Mouse (Mus musculus) adipocyte (in vitro differentiated cells): ENCODE results near the gene Adam1a.
A peak's percentile ranks its signal among the peaks of the same experiment; 100 is the strongest.

Experiments
- DNase-seq: peaks from one replicate; pipeline ENCODE4 v3.0.0-alpha.2; 2016; ENCODE audit warnings: low spot score

The Adam1a gene

GRCm38 (mm10) chr5:121493305-121493704, 52.0 kb downstream of the Adam1a start:
- DNase-seq = no peak

- DNase-seq = no peak
Measured at GRCm38 (mm10) chr5:121484801-121485200, 60.5 kb downstream of the Adam1a start.

GRCm38 (mm10) chr5:121477680-121478079, 67.6 kb downstream of the Adam1a start:
- peak; percentile 87 for DNase-seq

GRCm38 (mm10) chr5:121476040-121476439, 69.2 kb downstream of the Adam1a start:
- no peak for DNase-seq

- DNase-seq = no peak
Measured at GRCm38 (mm10) chr5:121474610-121475009, 70.7 kb downstream of the Adam1a start.

DNA sequence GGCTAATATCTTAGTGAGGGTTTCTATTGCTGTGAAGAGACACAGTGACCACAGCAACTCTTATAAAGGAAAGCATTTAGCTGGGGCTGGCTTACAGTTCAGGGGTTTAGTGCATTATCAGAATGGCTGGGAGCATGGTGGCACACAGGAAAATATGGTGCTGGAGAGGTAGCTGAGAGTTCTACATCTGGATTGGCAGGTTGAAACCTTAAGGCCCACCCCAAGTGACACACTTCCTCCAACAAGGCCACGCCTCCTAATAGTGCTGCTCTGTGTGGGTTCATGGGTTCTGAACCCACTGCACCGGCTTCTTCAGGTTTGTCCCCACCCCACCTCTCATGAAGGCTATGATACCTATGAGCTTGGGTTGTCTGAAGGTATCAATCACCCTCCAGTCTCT, 72.9 kb downstream of the Adam1a start:
- DNase-seq = no peak

- DNase-seq = peak; percentile 60
Measured at GRCm38 (mm10) chr5:121469566-121469965, 75.7 kb downstream of the Adam1a start.
